Mouse (Mus musculus): ENCODE results near the gene Ppp2r5a. TPM values are rescaled to one million over a fixed set of nuclear protein-coding genes. Genes with fewer than 3 reads are reported as not detected.
"Not testable (repeated sequence)": the region's sequence is repeated elsewhere in the genome, so short reads cannot be mapped to it uniquely, and the experiment has no call there.

Ppp2r5a gene
- total and polyA plus RNA-seq, 2 experiments from 2014 or later: 10.6 to 63.2 TPM

DNA sequence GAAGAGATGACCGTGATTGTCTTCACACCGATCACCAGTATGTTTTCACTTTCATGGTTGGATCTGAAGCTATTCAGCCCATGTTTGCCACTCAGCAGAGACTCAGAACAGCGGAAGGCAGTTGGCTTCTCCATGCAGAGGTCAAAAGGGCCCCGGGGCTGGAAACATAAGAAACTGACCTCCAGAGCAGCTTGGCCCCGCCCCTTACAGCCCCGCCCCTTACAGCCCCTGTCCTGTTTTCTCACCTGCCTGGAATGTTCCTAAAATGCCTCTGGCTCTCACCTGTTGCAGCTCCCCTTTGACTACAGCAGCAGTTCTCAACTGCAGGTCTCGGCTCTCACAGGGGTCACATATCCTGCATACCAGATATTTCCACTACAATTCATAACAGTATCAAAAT is 29.5 kb upstream of the Ppp2r5a start:
- WGBS: 57% methylated on average over 7 of the region's 7 CpGs
- ATAC-seq (ENCODE audit: low FRiP score): no peak
- H3K9ac ChIP-seq (replicated peaks; ENCODE audit: low read length, poor library complexity, severe bottlenecking): no peak overlapping the region
- H3K27me3 ChIP-seq (ENCODE audit: insufficient read depth, low read length): no peaks in the 10 kb centered on the region
- DNase-seq (ENCODE audit: low spot score): no peak
- H3K9me3 ChIP-seq (ENCODE audit: low read length): no peaks in the 10 kb centered on the region
- no peak for TF ChIP-seq CTCF (IDR thresholded peaks at IDR 0.05)
- H3K4me1 ChIP-seq (ENCODE audit: insufficient read depth, low read length): peaks cover 3% of the 10 kb centered on the region; the same call in 1 of the 2 replicates
- H3K4me3 ChIP-seq (ENCODE audit: low read depth, low read length): no peak overlapping the region
- H3K27ac ChIP-seq (ENCODE audit: low read depth, low read length): no peak overlapping the region
- H3K36me3 ChIP-seq (ENCODE audit: insufficient read depth, low read length): no peaks in the 10 kb centered on the region
- no peak overlapping the region for H3K4me2 ChIP-seq (ENCODE audit: low read depth, low read length, poor library complexity, severe bottlenecking)

DNA sequence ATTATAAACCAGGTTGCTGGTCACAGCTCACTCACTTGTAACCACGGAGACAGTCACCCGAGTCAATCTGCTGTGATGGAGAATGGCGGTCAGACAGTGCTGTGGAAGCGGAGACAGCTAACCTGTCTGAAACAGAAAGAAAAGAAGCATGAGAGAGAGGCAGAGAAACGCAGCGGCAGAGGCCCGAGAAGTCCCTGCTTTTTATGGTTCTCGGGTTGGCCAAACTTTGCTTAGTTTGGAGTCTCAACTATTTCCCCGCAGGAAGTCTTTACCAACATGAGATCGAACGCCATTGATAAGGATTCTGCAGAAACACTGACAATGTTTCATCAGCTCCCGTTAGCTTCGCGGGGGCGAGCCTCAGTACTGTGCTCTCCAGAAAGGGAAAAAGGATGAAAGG is 29.0 kb upstream of the Ppp2r5a start:
- Histone ChIP-seq H3K36me3 (ENCODE audit: insufficient read depth, low read length) (no peaks in the 10 kb centered on the region), H3K4me1 (ENCODE audit: insufficient read depth, low read length) (peaks cover 3% of the 10 kb centered on the region; the same call in 1 of the 2 replicates), H3K27me3 (ENCODE audit: insufficient read depth, low read length) (no peaks in the 10 kb centered on the region), H3K4me2 (ENCODE audit: low read depth, low read length, poor library complexity, severe bottlenecking) (no peak overlapping the region), H3K27ac (ENCODE audit: low read depth, low read length) (no peak overlapping the region), H3K9ac (replicated peaks; ENCODE audit: low read length, poor library complexity, severe bottlenecking) (no peak overlapping the region), H3K9me3 (ENCODE audit: low read length) (no peaks in the 10 kb centered on the region), H3K4me3 (ENCODE audit: low read depth, low read length) (no peak overlapping the region)
- TF ChIP-seq CTCF (IDR thresholded peaks at IDR 0.05): no peak
- ATAC-seq (ENCODE audit: low FRiP score) (no peak), DNase-seq (ENCODE audit: low spot score) (no peak)
- WGBS: 82% methylated on average over 15 of the region's 15 CpGs

DNA sequence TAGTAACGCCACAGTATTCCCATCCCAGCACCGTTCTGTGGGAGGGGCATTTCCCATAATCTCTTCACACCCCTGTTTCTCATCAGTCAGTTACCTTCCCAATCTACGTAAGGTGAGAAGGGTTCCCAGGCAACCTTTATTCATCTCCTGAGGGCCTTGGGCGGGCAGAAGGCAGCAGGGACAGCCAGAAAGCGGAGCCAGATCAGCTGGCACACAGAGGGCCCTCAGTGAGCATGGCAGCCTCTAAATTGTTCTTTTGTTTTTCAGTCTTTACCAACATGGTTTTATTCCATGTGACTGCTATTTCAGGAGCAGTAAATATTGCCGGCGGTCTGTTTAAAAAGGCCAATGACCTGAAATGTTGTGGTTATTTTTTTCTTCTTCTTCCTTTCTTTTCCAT is 27.0 kb upstream of the Ppp2r5a start:
- DNase-seq (ENCODE audit: low spot score) (no peak), ATAC-seq (ENCODE audit: low FRiP score) (no peak)
- TF ChIP-seq CTCF (IDR thresholded peaks at IDR 0.05): no peak

DNA sequence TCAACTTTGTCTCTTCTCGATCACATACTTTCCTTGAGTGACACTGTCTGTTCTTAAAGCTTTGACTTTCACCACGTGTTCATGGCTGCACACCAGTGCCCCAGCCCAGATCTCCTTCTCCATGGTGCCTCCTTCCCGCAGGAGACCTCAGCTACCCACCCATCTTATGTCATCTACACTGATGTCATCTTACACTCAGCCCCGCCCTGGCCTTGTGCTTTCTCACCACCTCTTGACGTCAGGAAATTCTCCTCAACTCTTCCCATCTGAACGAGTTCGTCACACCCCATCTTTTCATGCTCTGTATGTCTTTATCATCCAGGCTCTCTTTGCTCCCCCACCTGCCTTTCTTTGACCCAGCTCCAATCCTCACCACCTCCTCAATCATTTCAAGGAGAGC is 22.8 kb upstream of the Ppp2r5a start:
- Histone ChIP-seq H3K9ac (replicated peaks; ENCODE audit: low read length, poor library complexity, severe bottlenecking) (no peak overlapping the region), H3K9me3 (ENCODE audit: low read length) (no peaks in the 10 kb centered on the region), H3K4me3 (ENCODE audit: low read depth, low read length) (no peak overlapping the region), H3K27ac (ENCODE audit: low read depth, low read length) (no peak overlapping the region), H3K4me1 (ENCODE audit: insufficient read depth, low read length) (no peaks in the 10 kb centered on the region), H3K27me3 (ENCODE audit: insufficient read depth, low read length) (no peaks in the 10 kb centered on the region), H3K36me3 (ENCODE audit: insufficient read depth, low read length) (no peaks in the 10 kb centered on the region), H3K4me2 (ENCODE audit: low read depth, low read length, poor library complexity, severe bottlenecking) (no peak overlapping the region)
- 79% methylated on average over 7 of the region's 7 CpGs for WGBS
- DNase-seq (ENCODE audit: low spot score): no peak
- ATAC-seq (ENCODE audit: low FRiP score): no peak
- no peak for TF ChIP-seq CTCF (IDR thresholded peaks at IDR 0.05)

More for the DNA sequence above, 27.0 kb upstream of the Ppp2r5a start:
- Histone ChIP-seq H3K27ac (ENCODE audit: low read depth, low read length) (no peak overlapping the region; the same call in 1 of the 2 replicates), H3K4me3 (ENCODE audit: low read depth, low read length) (no peak overlapping the region), H3K9ac (replicated peaks; ENCODE audit: low read length, poor library complexity, severe bottlenecking) (no peak overlapping the region), H3K9me3 (ENCODE audit: low read length) (no peaks in the 10 kb centered on the region), H3K4me2 (ENCODE audit: low read depth, low read length, poor library complexity, severe bottlenecking) (no peak overlapping the region), H3K4me1 (ENCODE audit: insufficient read depth, low read length) (no peaks in the 10 kb centered on the region), H3K36me3 (ENCODE audit: insufficient read depth, low read length) (no peaks in the 10 kb centered on the region), H3K27me3 (ENCODE audit: insufficient read depth, low read length) (no peaks in the 10 kb centered on the region)
- 68% methylated on average over 7 of the region's 7 CpGs for WGBS

DNA sequence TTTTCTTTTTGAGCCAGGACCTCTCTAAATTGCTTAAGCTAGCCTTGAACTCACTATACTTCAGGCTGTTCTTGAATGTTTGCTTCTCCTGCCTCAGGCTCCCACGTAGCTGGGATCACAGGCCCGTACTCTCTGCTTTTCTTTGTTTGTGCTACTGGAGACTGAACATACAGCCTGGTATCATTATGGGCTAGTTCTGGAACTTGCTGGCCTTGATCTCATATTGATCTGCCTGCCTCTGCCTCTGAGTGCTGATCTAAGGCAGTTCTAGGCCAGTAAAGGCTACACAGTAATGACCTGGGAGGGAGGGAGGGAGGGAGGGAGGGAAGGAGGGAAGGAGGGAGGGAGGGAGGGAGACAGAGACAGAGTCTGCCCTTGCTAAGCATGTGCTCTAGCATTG is 20.1 kb upstream of the Ppp2r5a start:
- H3K9ac ChIP-seq (replicated peaks; ENCODE audit: low read length, poor library complexity, severe bottlenecking): no peak overlapping the region
- H3K4me2 ChIP-seq (ENCODE audit: low read depth, low read length, poor library complexity, severe bottlenecking): no peak overlapping the region
- ATAC-seq (ENCODE audit: low FRiP score): no peak
- H3K36me3 ChIP-seq (ENCODE audit: insufficient read depth, low read length): no peaks in the 10 kb centered on the region
- no peak overlapping the region for H3K27ac ChIP-seq (ENCODE audit: low read depth, low read length)
- no peak overlapping the region for H3K4me3 ChIP-seq (ENCODE audit: low read depth, low read length)
- DNase-seq (ENCODE audit: low spot score): no peak
- WGBS: 75% methylated on average over 2 of the region's 2 CpGs
- no peaks in the 10 kb centered on the region for H3K27me3 ChIP-seq (ENCODE audit: insufficient read depth, low read length)
- H3K4me1 ChIP-seq (ENCODE audit: insufficient read depth, low read length): no peaks in the 10 kb centered on the region
- TF ChIP-seq CTCF (IDR thresholded peaks at IDR 0.05): no peak
- no peaks in the 10 kb centered on the region for H3K9me3 ChIP-seq (ENCODE audit: low read length)

DNA sequence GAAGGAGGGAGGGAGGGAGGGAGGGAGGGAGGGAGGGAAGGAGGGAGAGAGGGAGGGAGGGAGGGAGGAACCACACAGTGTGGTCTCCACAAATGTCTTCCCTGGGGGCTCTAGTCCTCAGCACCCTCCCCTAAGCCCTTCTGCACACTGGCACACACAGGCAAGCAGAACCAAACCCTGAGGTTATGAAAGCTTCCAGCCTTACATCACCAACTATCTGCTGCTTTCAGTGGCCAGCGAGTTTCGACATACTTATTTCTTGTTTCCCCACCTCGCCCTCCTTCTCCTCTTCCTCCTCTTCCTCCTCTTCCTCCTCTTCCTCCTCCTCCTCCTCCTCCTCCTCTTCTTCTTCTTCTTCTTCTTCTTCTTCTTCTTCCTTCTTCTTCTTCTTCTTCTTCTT is 19.6 kb upstream of the Ppp2r5a start:
- H3K4me1 ChIP-seq (ENCODE audit: insufficient read depth, low read length); H3K4me2 ChIP-seq (ENCODE audit: low read depth, low read length, poor library complexity, severe bottlenecking); DNase-seq (ENCODE audit: low spot score); H3K27ac ChIP-seq (ENCODE audit: low read depth, low read length); H3K36me3 ChIP-seq (ENCODE audit: insufficient read depth, low read length); H3K9me3 ChIP-seq (ENCODE audit: low read length); H3K4me3 ChIP-seq (ENCODE audit: low read depth, low read length); H3K27me3 ChIP-seq (ENCODE audit: insufficient read depth, low read length); H3K9ac ChIP-seq (replicated peaks; ENCODE audit: low read length, poor library complexity, severe bottlenecking); ATAC-seq (ENCODE audit: low FRiP score): not testable (repeated sequence)
- 78% methylated on average over 3 of the region's 3 CpGs for WGBS
